Mouse (Mus musculus): ENCODE measurements around the gene Nfat5. TPM values are rescaled to one million over a fixed set of nuclear protein-coding genes. Genes with fewer than 3 reads are reported as not detected.

Nfat5 gene
- polyA plus RNA-seq, 1 experiment from 2014 or later, result 8.2 TPM

DNA sequence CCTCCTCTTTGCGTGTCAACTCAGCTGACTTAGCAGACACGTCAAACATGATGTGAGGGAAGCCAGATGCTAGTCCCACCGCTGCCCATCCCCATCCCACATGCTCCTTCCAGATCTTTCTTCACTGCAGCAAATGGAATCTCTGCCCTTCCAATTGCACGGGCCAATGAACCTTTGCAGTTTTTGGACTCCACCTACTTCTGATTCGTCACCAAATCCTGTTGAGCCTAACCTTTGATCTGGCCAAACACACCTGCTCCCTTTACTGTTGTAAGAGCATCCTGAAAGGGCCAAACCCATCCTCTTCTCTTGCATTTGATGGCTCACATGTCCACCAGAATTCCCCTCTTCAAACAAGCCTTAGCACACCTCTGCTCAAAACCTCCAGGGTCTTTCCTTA lies 91.4 kb downstream of the Nfat5 start:
- 44% methylated on average over 5 of the region's 5 CpGs for WGBS
- no peak overlapping the region for H3K9ac ChIP-seq (ENCODE audit: low read depth, low read length)
- ATAC-seq (replicated peaks; ENCODE audit: low FRiP score), result no peak
- no peak overlapping the region for H3K4me3 ChIP-seq (ENCODE audit: low read depth, low read length)
- no peaks in the 10 kb centered on the region for H3K4me1 ChIP-seq (replicated peaks; ENCODE audit: control insufficient read depth, insufficient read depth, low read length)
- no peaks in the 10 kb centered on the region for H3K9me3 ChIP-seq (ENCODE audit: control insufficient read depth, low read length)
- H3K4me2 ChIP-seq, result no peak overlapping the region
- no peaks in the 10 kb centered on the region for H3K27me3 ChIP-seq (replicated peaks; ENCODE audit: control insufficient read depth, insufficient read depth, low read length)
- no peak overlapping the region for H3K27ac ChIP-seq (ENCODE audit: low read depth, low read length)
- DNase-seq (ENCODE audit: low spot score), result no peak
- H3K36me3 ChIP-seq (ENCODE audit: control insufficient read depth, insufficient read depth, low read length), result no peaks in the 10 kb centered on the region

DNA sequence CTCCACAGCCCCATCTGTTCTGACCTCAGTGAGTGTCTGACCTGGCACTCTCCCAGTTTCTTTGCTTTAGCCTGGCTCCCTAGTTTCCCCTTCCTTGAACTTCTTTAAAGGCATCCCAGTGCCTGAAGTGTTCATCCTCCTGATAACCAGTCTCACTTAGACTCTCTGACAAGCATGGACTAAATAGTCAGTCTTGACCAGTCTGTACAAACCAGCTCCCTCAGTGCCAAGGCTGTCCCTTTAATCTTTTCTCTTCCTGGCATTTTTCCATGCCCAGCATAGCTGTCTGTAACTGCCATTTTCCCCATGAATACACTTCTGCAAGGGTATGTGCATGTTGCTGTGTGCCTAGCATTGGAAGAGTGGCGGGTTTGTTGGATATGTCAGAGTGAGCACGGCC lies 91.8 kb downstream of the Nfat5 start:
- DNase-seq (ENCODE audit: low spot score) (no peak), ATAC-seq (replicated peaks; ENCODE audit: low FRiP score) (no peak)
- 90% methylated on average over 2 of the region's 2 CpGs for WGBS

DNA sequence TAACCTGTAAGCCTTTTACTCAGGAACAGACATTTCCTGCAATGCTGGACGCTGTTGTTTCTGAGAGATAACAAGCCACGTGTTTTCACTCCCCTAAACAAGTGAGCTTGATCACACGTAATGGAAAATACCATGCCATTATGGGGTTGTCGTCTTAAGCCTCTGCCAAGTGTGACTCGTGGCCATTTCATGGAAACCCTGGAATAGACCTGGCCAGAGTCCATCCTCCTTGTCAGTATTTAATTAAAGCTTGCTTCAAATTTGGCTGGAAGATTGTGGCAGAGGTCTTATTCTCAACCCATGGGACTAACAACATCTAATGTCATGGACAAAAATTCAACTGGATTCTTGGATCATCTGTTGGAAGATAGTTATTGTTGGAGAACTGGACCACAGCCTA lies 92.9 kb downstream of the Nfat5 start:
- WGBS, result 35% methylated on average over 5 of the region's 5 CpGs
- no peak for DNase-seq (ENCODE audit: low spot score)
- no peaks in the 10 kb centered on the region for H3K4me1 ChIP-seq (replicated peaks; ENCODE audit: control insufficient read depth, insufficient read depth, low read length)
- H3K27me3 ChIP-seq (replicated peaks; ENCODE audit: control insufficient read depth, insufficient read depth, low read length), result no peaks in the 10 kb centered on the region
- H3K9me3 ChIP-seq (ENCODE audit: control insufficient read depth, low read length), result no peaks in the 10 kb centered on the region
- peak; percentile 59; the same call in 1 of the 2 replicates for ATAC-seq (replicated peaks; ENCODE audit: low FRiP score)
- no peak overlapping the region for H3K27ac ChIP-seq (ENCODE audit: low read depth, low read length)
- no peak overlapping the region for H3K4me2 ChIP-seq
- no peak overlapping the region for H3K4me3 ChIP-seq (ENCODE audit: low read depth, low read length)
- H3K9ac ChIP-seq (ENCODE audit: low read depth, low read length), result no peak overlapping the region
- H3K36me3 ChIP-seq (ENCODE audit: control insufficient read depth, insufficient read depth, low read length), result no peaks in the 10 kb centered on the region

More for the DNA sequence above, 91.8 kb downstream of the Nfat5 start:
- Histone ChIP-seq H3K4me3 (ENCODE audit: low read depth, low read length) (no peak overlapping the region), H3K4me1 (replicated peaks; ENCODE audit: control insufficient read depth, insufficient read depth, low read length) (no peaks in the 10 kb centered on the region), H3K9ac (ENCODE audit: low read depth, low read length) (no peak overlapping the region), H3K36me3 (ENCODE audit: control insufficient read depth, insufficient read depth, low read length) (no peaks in the 10 kb centered on the region), H3K4me2 (no peak overlapping the region), H3K27me3 (replicated peaks; ENCODE audit: control insufficient read depth, insufficient read depth, low read length) (no peaks in the 10 kb centered on the region), H3K27ac (ENCODE audit: low read depth, low read length) (no peak overlapping the region), H3K9me3 (ENCODE audit: control insufficient read depth, low read length) (no peaks in the 10 kb centered on the region)

GRCm38 (mm10) chr8:107386642-107387041 lies 93.4 kb downstream of the Nfat5 start:
- peak; percentile 38 for DNase-seq (ENCODE audit: low spot score)
- H3K27ac ChIP-seq (ENCODE audit: low read depth, low read length), result no peak overlapping the region
- no peak; the same call in 1 of the 2 replicates for ATAC-seq (replicated peaks; ENCODE audit: low FRiP score)

DNA sequence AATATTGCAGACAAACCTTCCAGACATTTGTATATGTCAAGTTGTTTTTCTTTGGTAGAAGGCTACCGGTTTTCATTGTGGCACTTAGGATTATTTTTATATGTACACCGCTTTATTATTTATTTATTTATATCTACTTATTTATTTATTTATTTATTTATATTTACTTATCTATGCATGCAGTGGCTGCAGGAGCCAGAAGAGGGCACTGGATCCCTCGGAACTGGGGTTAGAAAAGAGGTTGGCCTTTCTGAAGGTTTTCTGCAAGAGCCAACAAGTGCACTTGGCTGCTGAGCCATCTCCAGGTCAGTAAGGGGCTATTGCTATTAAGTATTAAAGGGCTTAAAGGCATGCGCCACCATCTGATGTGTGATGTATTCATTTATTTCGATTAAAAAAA lies 94.6 kb downstream of the Nfat5 start:
- Histone ChIP-seq H3K36me3 (ENCODE audit: control insufficient read depth, insufficient read depth, low read length) (no peaks in the 10 kb centered on the region), H3K9ac (ENCODE audit: low read depth, low read length) (no peak overlapping the region), H3K4me2 (no peak overlapping the region), H3K4me3 (ENCODE audit: low read depth, low read length) (no peak overlapping the region), H3K27me3 (replicated peaks; ENCODE audit: control insufficient read depth, insufficient read depth, low read length) (no peaks in the 10 kb centered on the region), H3K27ac (ENCODE audit: low read depth, low read length) (no peak overlapping the region), H3K4me1 (replicated peaks; ENCODE audit: control insufficient read depth, insufficient read depth, low read length) (no peaks in the 10 kb centered on the region), H3K9me3 (ENCODE audit: control insufficient read depth, low read length) (no peaks in the 10 kb centered on the region)
- 69% methylated on average over 5 of the region's 5 CpGs for WGBS
- ATAC-seq (replicated peaks; ENCODE audit: low FRiP score) (no peak), DNase-seq (ENCODE audit: low spot score) (no peak)

More at GRCm38 (mm10) chr8:107386642-107387041, 93.4 kb downstream of the Nfat5 start:
- H3K27me3 ChIP-seq (replicated peaks; ENCODE audit: control insufficient read depth, insufficient read depth, low read length), result no peaks in the 10 kb centered on the region
- no peaks in the 10 kb centered on the region for H3K4me1 ChIP-seq (replicated peaks; ENCODE audit: control insufficient read depth, insufficient read depth, low read length)
- H3K4me2 ChIP-seq, result no peak overlapping the region
- no peak overlapping the region for H3K4me3 ChIP-seq (ENCODE audit: low read depth, low read length)
- no peak overlapping the region for H3K9ac ChIP-seq (ENCODE audit: low read depth, low read length)
- H3K9me3 ChIP-seq (ENCODE audit: control insufficient read depth, low read length), result no peaks in the 10 kb centered on the region
- 28% methylated on average over 3 of the region's 3 CpGs for WGBS
- H3K36me3 ChIP-seq (ENCODE audit: control insufficient read depth, insufficient read depth, low read length), result no peaks in the 10 kb centered on the region

- H3K9ac ChIP-seq (ENCODE audit: low read depth, low read length), result no peak overlapping the region
- no peaks in the 10 kb centered on the region for H3K9me3 ChIP-seq (ENCODE audit: control insufficient read depth, low read length)
- no peaks in the 10 kb centered on the region for H3K27me3 ChIP-seq (replicated peaks; ENCODE audit: control insufficient read depth, insufficient read depth, low read length)
- DNase-seq (ENCODE audit: low spot score), result no peak
- H3K4me2 ChIP-seq, result no peak overlapping the region
- H3K27ac ChIP-seq (ENCODE audit: low read depth, low read length), result no peak overlapping the region
- WGBS, result 82% methylated on average over 8 of the region's 8 CpGs
- H3K4me3 ChIP-seq (ENCODE audit: low read depth, low read length), result no peak overlapping the region
- ATAC-seq (replicated peaks; ENCODE audit: low FRiP score), result no peak
- no peaks in the 10 kb centered on the region for H3K4me1 ChIP-seq (replicated peaks; ENCODE audit: control insufficient read depth, insufficient read depth, low read length)
- H3K36me3 ChIP-seq (ENCODE audit: control insufficient read depth, insufficient read depth, low read length), result no peaks in the 10 kb centered on the region
These were observed 96.3 kb downstream of the Nfat5 start for GRCm38 (mm10) chr8:107389557-107389956.

- Histone ChIP-seq H3K27ac (ENCODE audit: low read depth, low read length) (no peak overlapping the region), H3K9ac (ENCODE audit: low read depth, low read length) (no peak overlapping the region), H3K9me3 (ENCODE audit: control insufficient read depth, low read length) (no peaks in the 10 kb centered on the region), H3K4me1 (replicated peaks; ENCODE audit: control insufficient read depth, insufficient read depth, low read length) (no peaks in the 10 kb centered on the region), H3K4me2 (no peak overlapping the region), H3K27me3 (replicated peaks; ENCODE audit: control insufficient read depth, insufficient read depth, low read length) (no peaks in the 10 kb centered on the region), H3K36me3 (ENCODE audit: control insufficient read depth, insufficient read depth, low read length) (no peaks in the 10 kb centered on the region), H3K4me3 (ENCODE audit: low read depth, low read length) (no peak overlapping the region)
- DNase-seq (ENCODE audit: low spot score) (no peak), ATAC-seq (replicated peaks; ENCODE audit: low FRiP score) (no peak)
- WGBS, result 89% methylated on average over 16 of the region's 16 CpGs
These were observed 97.3 kb downstream of the Nfat5 start for GRCm38 (mm10) chr8:107390476-107391135.

DNA sequence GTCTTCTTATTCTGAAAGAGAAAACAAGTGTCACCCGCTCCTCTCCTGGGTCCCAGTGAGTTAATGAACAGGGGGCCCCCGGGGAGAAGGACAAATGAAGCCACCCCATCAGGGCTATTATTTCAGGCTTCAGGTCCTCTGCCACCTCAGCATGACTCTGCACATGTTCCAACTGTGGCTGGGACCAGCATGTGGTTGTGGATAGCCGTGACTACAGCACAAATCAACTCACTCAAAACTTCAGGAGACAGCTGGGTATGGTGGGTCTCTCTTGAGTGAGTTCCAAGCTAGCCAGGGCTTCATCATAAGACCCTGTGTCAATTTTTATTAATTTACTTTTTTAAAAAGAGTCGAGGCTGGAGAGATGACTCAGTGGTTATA lies 97.9 kb downstream of the Nfat5 start:
- DNase-seq (ENCODE audit: low spot score) (no peak), ATAC-seq (replicated peaks; ENCODE audit: low FRiP score) (no peak)
- Histone ChIP-seq H3K27me3 (replicated peaks; ENCODE audit: control insufficient read depth, insufficient read depth, low read length) (no peaks in the 10 kb centered on the region), H3K4me1 (replicated peaks; ENCODE audit: control insufficient read depth, insufficient read depth, low read length) (no peaks in the 10 kb centered on the region), H3K9me3 (ENCODE audit: control insufficient read depth, low read length) (no peaks in the 10 kb centered on the region), H3K4me2 (no peak overlapping the region), H3K36me3 (ENCODE audit: control insufficient read depth, insufficient read depth, low read length) (no peaks in the 10 kb centered on the region), H3K27ac (ENCODE audit: low read depth, low read length) (no peak overlapping the region), H3K9ac (ENCODE audit: low read depth, low read length) (no peak overlapping the region), H3K4me3 (ENCODE audit: low read depth, low read length) (no peak overlapping the region)
- 58% methylated on average over 4 of the region's 4 CpGs for WGBS

DNA sequence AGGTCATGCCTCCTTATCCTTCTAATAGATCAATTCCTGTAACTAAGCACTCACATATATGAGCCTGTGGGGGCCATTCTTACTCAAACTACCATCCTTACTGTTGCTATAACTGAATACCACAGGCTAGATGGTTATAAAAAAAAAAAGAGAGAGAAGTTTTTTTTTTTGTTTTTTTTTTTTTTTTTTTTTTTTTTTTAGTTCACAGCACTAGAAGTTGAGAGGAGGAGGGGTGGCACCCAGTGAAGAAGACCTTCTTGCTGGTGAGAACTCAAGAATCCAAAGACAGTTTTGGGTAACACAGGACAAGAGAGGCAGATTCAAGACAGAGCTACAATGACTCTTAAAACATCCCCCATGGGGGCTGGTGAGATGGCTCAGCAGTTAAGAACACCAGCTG lies 102.1 kb downstream of the Nfat5 start:
- Histone ChIP-seq H3K27me3 (replicated peaks; ENCODE audit: control insufficient read depth, insufficient read depth, low read length) (no peaks in the 10 kb centered on the region), H3K36me3 (ENCODE audit: control insufficient read depth, insufficient read depth, low read length) (no peaks in the 10 kb centered on the region), H3K4me1 (replicated peaks; ENCODE audit: control insufficient read depth, insufficient read depth, low read length) (no peaks in the 10 kb centered on the region), H3K27ac (ENCODE audit: low read depth, low read length) (no peak overlapping the region), H3K9me3 (ENCODE audit: control insufficient read depth, low read length) (no peaks in the 10 kb centered on the region), H3K9ac (ENCODE audit: low read depth, low read length) (no peak overlapping the region), H3K4me3 (ENCODE audit: low read depth, low read length) (no peak overlapping the region), H3K4me2 (no peak overlapping the region)
- DNase-seq (ENCODE audit: low spot score) (no peak), ATAC-seq (replicated peaks; ENCODE audit: low FRiP score) (no peak)
